Mouse (Mus musculus) heart, adult 2 months (tissue): ENCODE results near the gene Phyhd1.

Experiments used
- CTCF ChIP-seq: fragments of 200-600 bp; IDR thresholded peaks from 2 replicates; pipeline ENCODE4 v1.8.1; 2022; ENCODE audit warnings: antibody characterized with exemption, mild to moderate bottlenecking, moderate library complexity
- EP300 ChIP-seq: fragments of 200-500 bp; IDR thresholded peaks from 2 replicates; pipeline ENCODE4 v1.6.1; 2011; ENCODE audit warnings: low read depth, low read length, control low read depth; ENCODE audit not compliant: insufficient read depth
- POLR2A ChIP-seq: fragments of 200-500 bp; IDR thresholded peaks from 2 replicates; pipeline ENCODE4 v1.6.1; 2011; ENCODE audit warnings: mild to moderate bottlenecking, low read depth, low read length, control low read depth; ENCODE audit not compliant: insufficient read depth

- TF ChIP-seq EP300 (no peak), CTCF (no peak), POLR2A (no peak)
Measured at GRCm38 (mm10) chr2:30236426-30237198, 29.4 kb upstream of the Phyhd1 start.
